8 mouse cellular contexts compared by ENCODE assay signal in genomic region chr16:94369596-94370172, GRCm38 (mm10). TPM values are rescaled to one million over a fixed set of nuclear protein-coding genes. Genes with fewer than 3 reads are reported as not detected.
DNase-seq lines count a peak whose midpoint lies in the region; ATAC-seq lines count a peak whose summit lies in the region.

No protein-coding gene starts in this region.

- peak overlapping the region; percentile 57 for H3K4me2 ChIP-seq in kidney, embryonic 14.5 days (replicated peaks; ENCODE audit: low read depth, low read length)
- peak overlapping the region; percentile 88 for H3K4me2 ChIP-seq in forebrain, embryonic 16.5 days (ENCODE audit: low read length)
- H3K4me2 ChIP-seq in liver, embryonic 13.5 days: peak overlapping the region; percentile 98

- H3K27me3 ChIP-seq in kidney, embryonic 14.5 days (ENCODE audit: control insufficient read depth, insufficient read depth, low read length): no peaks in the 10 kb centered on the region
- no peaks in the 10 kb centered on the region for H3K27me3 ChIP-seq in forebrain, embryonic 16.5 days (replicated peaks; ENCODE audit: control insufficient read depth, insufficient read depth, low read length)
- H3K27me3 ChIP-seq in liver, embryonic 13.5 days: no peaks in the 10 kb centered on the region

- peak overlapping the region; percentile 69 for H3K4me3 ChIP-seq in kidney, embryonic 14.5 days (ENCODE audit: low read length)
- peak overlapping the region; percentile 94 for H3K4me3 ChIP-seq in forebrain, embryonic 16.5 days (replicated peaks; ENCODE audit: low read length)
- peak overlapping the region; percentile 81 for H3K4me3 ChIP-seq in liver, embryonic 13.5 days (replicated peaks)

- H3K9me3 ChIP-seq in kidney, embryonic 14.5 days (ENCODE audit: control insufficient read depth, low read length): no peaks in the 10 kb centered on the region
- no peaks in the 10 kb centered on the region for H3K9me3 ChIP-seq in forebrain, embryonic 16.5 days (ENCODE audit: control insufficient read depth, low read length)
- H3K9me3 ChIP-seq in liver, embryonic 13.5 days (replicated peaks): no peaks in the 10 kb centered on the region

- no peak for ATAC-seq in kidney, embryonic 14.5 days (ENCODE audit: low FRiP score, low TSS enrichment)
- ATAC-seq in forebrain, embryonic 16.5 days: no peak
- no peak for ATAC-seq in liver, embryonic 13.5 days (ENCODE audit: low read depth)

- H3K9ac ChIP-seq in kidney, embryonic 14.5 days (ENCODE audit: low read depth, low read length): peak overlapping the region; percentile 83
- peak overlapping the region; percentile 96 for H3K9ac ChIP-seq in forebrain, embryonic 16.5 days (replicated peaks; ENCODE audit: low read depth, low read length)
- peak overlapping the region; percentile 84 for H3K9ac ChIP-seq in liver, embryonic 13.5 days

- WGBS in kidney, embryonic 14.5 days: 8% methylated on average over 6 of the region's 6 CpGs
- WGBS in forebrain, embryonic 16.5 days: 6% methylated on average over 6 of the region's 6 CpGs
- WGBS in liver, embryonic 13.5 days (ENCODE audit: insufficient replicate concordance): 7% methylated on average over 6 of the region's 6 CpGs

- peaks cover 2% of the 10 kb centered on the region; the same call in 1 of the 2 replicates for H3K36me3 ChIP-seq in kidney, embryonic 14.5 days (ENCODE audit: control insufficient read depth, insufficient read depth, low read length)
- peaks cover 3% of the 10 kb centered on the region; the same call in 1 of the 2 replicates for H3K36me3 ChIP-seq in forebrain, embryonic 16.5 days (ENCODE audit: control insufficient read depth, insufficient read depth)
- H3K36me3 ChIP-seq in liver, embryonic 13.5 days: no peaks in the 10 kb centered on the region; the same call in 1 of the 2 replicates

- DNase-seq in kidney, adult 11 months: no peak
- peak; percentile 16 for DNase-seq in R1 (ENCODE audit: low read depth, low spot score)
- DNase-seq in liver, embryonic 13.5 days: no peak
- DNase-seq in adrenal gland, postnatal 25 days: no peak
- no peak for DNase-seq in adrenal gland, postnatal 4 days (ENCODE audit: low spot score in 2 of 2)
- DNase-seq in layer of hippocampus, adult 8-10 months (ENCODE audit: low spot score in 2 of 2): no peak

- peaks cover 18% of the 10 kb centered on the region for H3K4me1 ChIP-seq in kidney, embryonic 14.5 days (ENCODE audit: control insufficient read depth, insufficient read depth, low read length)
- peaks cover 24% of the 10 kb centered on the region for H3K4me1 ChIP-seq in forebrain, embryonic 16.5 days (replicated peaks; ENCODE audit: control insufficient read depth, insufficient read depth, low read length)
- H3K4me1 ChIP-seq in liver, embryonic 13.5 days (replicated peaks): peaks cover 32% of the 10 kb centered on the region

- H3K27ac ChIP-seq in kidney, embryonic 14.5 days (ENCODE audit: low read depth, low read length): peak overlapping the region; percentile 92; the same call in 1 of the 2 replicates
- peak overlapping the region; percentile 100 for H3K27ac ChIP-seq in forebrain, embryonic 16.5 days (ENCODE audit: low read length)
- peak overlapping the region; percentile 83 for H3K27ac ChIP-seq in liver, embryonic 13.5 days

RNA-seq across cellular contexts. Expression of gene Ttc3, which starts 0.7 kb away (rescaled TPM):
- polyA plus RNA-seq in kidney, embryonic 14.5 days (2014; fragmentation: Nextera tagmentation; extraction: Ambion mirVana): 212 and 269 TPM in 2 replicates
- 831 and 875 TPM in 2 replicates for polyA plus RNA-seq in forebrain, embryonic 16.5 days (2015; fragmentation: Nextera tagmentation; extraction: Ambion mirVana)
- polyA plus RNA-seq in liver, embryonic 13.5 days (2015; fragmentation: Nextera tagmentation; extraction: Ambion mirVana): 29.6 and 31.9 TPM in 2 replicates
- total RNA-seq in adrenal gland, postnatal 25 days (2021): 124 and 136 TPM in 2 replicates
- 100 to 1,000 TPM; 163 to 178 TPM for total RNA-seq in adrenal gland, postnatal 4 days (2021)
- 100 to 1,000 TPM; 668 to 837 (median 753) TPM for total RNA-seq in layer of hippocampus, adult 8-10 months (2022)

RNA-seq across cellular contexts. Expression of gene Pigp, which starts 2.0 kb away (rescaled TPM):
- 85.6 and 162 TPM in 2 replicates for polyA plus RNA-seq in kidney, embryonic 14.5 days (2014; fragmentation: Nextera tagmentation; extraction: Ambion mirVana)
- polyA plus RNA-seq in forebrain, embryonic 16.5 days (2015; fragmentation: Nextera tagmentation; extraction: Ambion mirVana): 117 and 120 TPM in 2 replicates
- 55.5 and 58.3 TPM in 2 replicates for polyA plus RNA-seq in liver, embryonic 13.5 days (2015; fragmentation: Nextera tagmentation; extraction: Ambion mirVana)
- total RNA-seq in adrenal gland, postnatal 25 days (2021): 88.4 and 110 TPM in 2 replicates
- 100 to 1,000 TPM; 101 to 106 TPM for total RNA-seq in adrenal gland, postnatal 4 days (2021)
- 10 to 100 TPM; 44.5 to 52.5 (median 48.7) TPM for total RNA-seq in layer of hippocampus, adult 8-10 months (2022)

RNA-seq across cellular contexts. Expression of gene Ripply3, which starts 41.5 kb away (rescaled TPM):
- polyA plus RNA-seq in kidney, embryonic 14.5 days (2014; fragmentation: Nextera tagmentation; extraction: Ambion mirVana): 14.6 and 15.3 TPM in 2 replicates
- polyA plus RNA-seq in forebrain, embryonic 16.5 days (2015; fragmentation: Nextera tagmentation; extraction: Ambion mirVana): 0.99 and 1.1 TPM in 2 replicates
- 1.5 and 1.7 TPM in 2 replicates for polyA plus RNA-seq in liver, embryonic 13.5 days (2015; fragmentation: Nextera tagmentation; extraction: Ambion mirVana)
- 5.5 and 6.3 TPM in 2 replicates for total RNA-seq in adrenal gland, postnatal 25 days (2021)
- total RNA-seq in adrenal gland, postnatal 4 days (2021): 1 to 10 TPM; 5.5 to 6.2 TPM
- total RNA-seq in layer of hippocampus, adult 8-10 months (2022): under 1 TPM in 3 of 4 experiments, not detected in 1; 0.21 to 0.71 (median 0.57) TPM

RNA-seq across cellular contexts. Expression of gene Hlcs, which starts 56.3 kb away (rescaled TPM):
- polyA plus RNA-seq in kidney, embryonic 14.5 days (2014; fragmentation: Nextera tagmentation; extraction: Ambion mirVana): 9.0 and 12.5 TPM in 2 replicates
- 6.6 and 8.0 TPM in 2 replicates for polyA plus RNA-seq in forebrain, embryonic 16.5 days (2015; fragmentation: Nextera tagmentation; extraction: Ambion mirVana)
- 2.5 and 2.9 TPM in 2 replicates for polyA plus RNA-seq in liver, embryonic 13.5 days (2015; fragmentation: Nextera tagmentation; extraction: Ambion mirVana)
- total RNA-seq in adrenal gland, postnatal 25 days (2021): 11.4 and 20.3 TPM in 2 replicates
- 10 to 100 TPM; 20.6 to 23.1 TPM for total RNA-seq in adrenal gland, postnatal 4 days (2021)
- total RNA-seq in layer of hippocampus, adult 8-10 months (2022): 10 to 100 TPM; 14.0 to 16.5 (median 15.7) TPM
